In the genomic region with DNA sequence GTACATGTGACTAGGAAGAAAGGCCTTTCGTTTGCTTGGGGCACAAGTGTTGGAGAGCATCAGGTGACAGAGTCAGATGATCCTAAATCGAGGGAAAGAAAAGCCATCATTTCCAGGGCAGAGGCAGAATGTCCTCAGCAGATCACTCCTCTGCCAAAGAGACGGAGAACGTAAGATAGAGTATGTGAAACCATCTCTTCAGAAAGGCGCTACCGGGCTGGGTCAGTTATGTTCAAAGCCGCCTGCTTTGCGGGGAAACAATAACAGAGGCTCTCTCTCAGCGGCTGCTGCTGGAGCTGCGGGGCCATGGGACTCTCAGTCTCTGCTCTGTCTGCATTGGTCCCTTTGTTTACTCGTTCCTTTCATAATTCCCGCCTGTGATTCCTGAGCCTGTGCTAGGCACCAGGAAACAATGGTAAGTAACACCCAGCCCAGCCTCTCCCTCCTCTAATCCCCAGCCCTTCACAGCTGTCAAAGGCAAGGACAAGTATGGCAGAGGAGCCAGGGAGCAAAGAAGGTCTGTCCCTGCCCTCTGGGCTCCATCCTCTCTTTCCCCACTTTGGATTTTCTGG, we compare ENCODE assay signal across 10 mouse cellular contexts.
DNase-seq lines count a peak whose midpoint lies in the region; ATAC-seq and TF ChIP-seq lines count a peak whose summit lies in the region.
"Had no signal": no experiment of that assay in that cellular context is flagged by ENCODE, and none has a peak within 500 bp of the region (broad histone marks: within the 10 kb centered on the region; RNA-seq: fewer than 3 reads in every experiment).

No protein-coding gene starts in this region.

- no peaks in the 10 kb centered on the region for H3K9me3 ChIP-seq in embryonic facial prominence, embryonic 11.5 days (replicated peaks; ENCODE audit: control insufficient read depth, low read length)
- H3K9me3 ChIP-seq in hindbrain, embryonic 15.5 days: no peaks in the 10 kb centered on the region
- H3K9me3 ChIP-seq in neural tube, embryonic 13.5 days: no peaks in the 10 kb centered on the region
- H3K9me3 ChIP-seq in lung, postnatal 0 days (ENCODE audit: low read length): no peaks in the 10 kb centered on the region

- no peak overlapping the region for H3K27ac ChIP-seq in embryonic facial prominence, embryonic 11.5 days (replicated peaks; ENCODE audit: low read depth, low read length)
- H3K27ac ChIP-seq in hindbrain, embryonic 15.5 days (replicated peaks): no peak overlapping the region
- H3K27ac ChIP-seq in neural tube, embryonic 13.5 days (replicated peaks): 0 out of 2 replicates have a peak overlapping the region, but pooled peaks have one; percentile 4
- no peak overlapping the region for H3K27ac ChIP-seq in lung, postnatal 0 days (ENCODE audit: low read length)

- WGBS in embryonic facial prominence, embryonic 11.5 days: 11% methylated on average over 12 of the region's 12 CpGs
- 7% methylated on average over 12 of the region's 12 CpGs for WGBS in hindbrain, embryonic 15.5 days
- 11% methylated on average over 12 of the region's 12 CpGs for WGBS in neural tube, embryonic 13.5 days
- 19% methylated on average over 12 of the region's 12 CpGs for WGBS in lung, postnatal 0 days

- TF ChIP-seq CTCF in lung, postnatal 0 days (IDR thresholded peaks at IDR 0.05): no peak

- TF ChIP-seq EP300 in lung, postnatal 0 days (IDR thresholded peaks at IDR 0.05): no peak

- no peak overlapping the region for H3K4me2 ChIP-seq in embryonic facial prominence, embryonic 11.5 days (ENCODE audit: low read depth, low read length)
- peak overlapping the region; percentile 39 for H3K4me2 ChIP-seq in hindbrain, embryonic 15.5 days
- peak overlapping the region; percentile 23 for H3K4me2 ChIP-seq in neural tube, embryonic 13.5 days
- H3K4me2 ChIP-seq in lung, postnatal 0 days (replicated peaks; ENCODE audit: low read depth, low read length): no peak overlapping the region

- intact Hi-C loops in heart, postnatal 10 days (cut with DNase I): no loop called here

- no peak overlapping the region for H3K4me3 ChIP-seq in embryonic facial prominence, embryonic 11.5 days (ENCODE audit: low read depth, low read length)
- H3K4me3 ChIP-seq in hindbrain, embryonic 15.5 days: no peak overlapping the region
- no peak overlapping the region for H3K4me3 ChIP-seq in neural tube, embryonic 13.5 days
- H3K4me3 ChIP-seq in lung, postnatal 0 days (ENCODE audit: low read depth, low read length): no peak overlapping the region

- peak; percentile 76 for DNase-seq in heart, adult 11 months
- no peak for DNase-seq in heart, postnatal 10 days
- DNase-seq in embryonic facial prominence, embryonic 11.5 days (ENCODE audit: low spot score): peak; percentile 47
- DNase-seq in lung, postnatal 0 days (ENCODE audit: low spot score): no peak
- DNase-seq in frontal cortex, postnatal 36 days (ENCODE audit: low spot score in 2 of 2): no peak
- DNase-seq: cerebellum, adult 11-12 months; kidney, adult 9 months had no signal

- no peak; the same call in 1 of the 2 replicates for ATAC-seq in embryonic facial prominence, embryonic 11.5 days (replicated peaks; ENCODE audit: insufficient number of reproducible peaks, low FRiP score, low TSS enrichment, low read depth)
- no peak for ATAC-seq in hindbrain, embryonic 15.5 days (ENCODE audit: low FRiP score, low read depth)
- no peak for ATAC-seq in neural tube, embryonic 13.5 days (ENCODE audit: low read depth)
- no peak for ATAC-seq in erythroid progenitor cell, adult 5-6 weeks (replicated peaks; ENCODE audit: low FRiP score, poor library complexity, severe bottlenecking)
- no peak for ATAC-seq in lung, postnatal 0 days

- H3K4me1 ChIP-seq in embryonic facial prominence, embryonic 11.5 days (ENCODE audit: control insufficient read depth, insufficient read depth, low read length): no peaks in the 10 kb centered on the region
- peaks cover 42% of the 10 kb centered on the region for H3K4me1 ChIP-seq in hindbrain, embryonic 15.5 days (replicated peaks)
- peaks cover 47% of the 10 kb centered on the region for H3K4me1 ChIP-seq in neural tube, embryonic 13.5 days (replicated peaks)
- H3K4me1 ChIP-seq in lung, postnatal 0 days (ENCODE audit: insufficient read depth, low read depth, low read length): no peaks in the 10 kb centered on the region

- no peaks in the 10 kb centered on the region for H3K36me3 ChIP-seq in embryonic facial prominence, embryonic 11.5 days (replicated peaks; ENCODE audit: control insufficient read depth, insufficient read depth, low read depth, low read length)
- H3K36me3 ChIP-seq in hindbrain, embryonic 15.5 days: no peaks in the 10 kb centered on the region
- no peaks in the 10 kb centered on the region for H3K36me3 ChIP-seq in neural tube, embryonic 13.5 days
- H3K36me3 ChIP-seq in lung, postnatal 0 days (ENCODE audit: insufficient read depth, low read length): no peaks in the 10 kb centered on the region

- no peaks in the 10 kb centered on the region for H3K27me3 ChIP-seq in embryonic facial prominence, embryonic 11.5 days (ENCODE audit: control insufficient read depth, insufficient read depth, low read length)
- H3K27me3 ChIP-seq in hindbrain, embryonic 15.5 days: no peaks in the 10 kb centered on the region
- no peaks in the 10 kb centered on the region for H3K27me3 ChIP-seq in neural tube, embryonic 13.5 days
- no peaks in the 10 kb centered on the region for H3K27me3 ChIP-seq in lung, postnatal 0 days (replicated peaks; ENCODE audit: insufficient read depth, low read length)

- H3K9ac ChIP-seq in embryonic facial prominence, embryonic 11.5 days (replicated peaks; ENCODE audit: low read length): peak overlapping the region; percentile 28; the same call in 1 of the 2 replicates
- 0 out of 2 replicates have a peak overlapping the region, but pooled peaks have one; percentile 0 for H3K9ac ChIP-seq in hindbrain, embryonic 15.5 days
- 0 out of 2 replicates have a peak overlapping the region, but pooled peaks have one; percentile 41 for H3K9ac ChIP-seq in neural tube, embryonic 13.5 days
- no peak overlapping the region for H3K9ac ChIP-seq in lung, postnatal 0 days (replicated peaks; ENCODE audit: low read depth)

Comparison
In these comparisons a context has a peak if more than half of its experiments do, and no peak if none do; other contexts are left out.
1. DNase-seq: peak in heart, adult 11 months (single experiment) and embryonic facial prominence, embryonic 11.5 days (single experiment); none in heart, postnatal 10 days (0 of 2), lung, postnatal 0 days (single experiment) and frontal cortex, postnatal 36 days (0 of 2).
2. H3K4me2 ChIP-seq: peak in hindbrain, embryonic 15.5 days (single experiment) and neural tube, embryonic 13.5 days (single experiment); none in embryonic facial prominence, embryonic 11.5 days (single experiment) and lung, postnatal 0 days (single experiment).